Mouse (Mus musculus) ES-Bruce4 (cell line): ENCODE data around the gene Nceh1.

ENCODE experiments used
- CTCF ChIP-seq: IDR thresholded peaks from one replicate; pipeline ENCODE4 v1.8.1; 2011; ENCODE audit warnings: low read depth, low read length
- EP300 ChIP-seq: IDR thresholded peaks from 2 replicates; pipeline ENCODE4 v1.6.1; 2011; ENCODE audit warnings: low read depth, low read length; ENCODE audit not compliant: insufficient read depth
- POLR2A ChIP-seq: IDR thresholded peaks from one replicate; pipeline ENCODE4 v1.8.1; 2011; ENCODE audit warnings: low read length; ENCODE audit not compliant: insufficient read depth

GRCm38 (mm10) chr3:27283071-27283713 lies 100.4 kb downstream of the Nceh1 start:
- TF ChIP-seq CTCF (no peak), POLR2A (no peak), EP300 (peak; percentile 90)
